Mouse (Mus musculus): ENCODE data around the gene Ppdpf. TPM values are rescaled to one million over a fixed set of nuclear protein-coding genes. Genes with fewer than 3 reads are reported as not detected.
"Not testable (repeated sequence)": the region's sequence is repeated elsewhere in the genome, so short reads cannot be mapped to it uniquely, and the experiment has no call there.

The Ppdpf gene
- polyA plus RNA-seq, 2 experiments from 2014 or later: 138 to 145 TPM

- ATAC-seq: no peak
Measured at GRCm38 (mm10) chr2:181159771-181160170, 27.3 kb upstream of the Ppdpf start.

- no peak for ATAC-seq
Measured at GRCm38 (mm10) chr2:181160821-181161220, 26.2 kb upstream of the Ppdpf start.

- ATAC-seq: no peak
Measured at GRCm38 (mm10) chr2:181166469-181166868, 20.6 kb upstream of the Ppdpf start.

GRCm38 (mm10) chr2:181174646-181175045 lies 12.4 kb upstream of the Ppdpf start:
- ATAC-seq: no peak

- ATAC-seq: no peak
Measured at GRCm38 (mm10) chr2:181178015-181178414, 9.0 kb upstream of the Ppdpf start.

GRCm38 (mm10) chr2:181178471-181178870 lies 8.6 kb upstream of the Ppdpf start:
- ATAC-seq: no peak

- no peak for ATAC-seq
Measured at GRCm38 (mm10) chr2:181180898-181181297, 6.1 kb upstream of the Ppdpf start.

GRCm38 (mm10) chr2:181186635-181187034 lies 412 bp upstream of the Ppdpf start:
- peak; percentile 74 for ATAC-seq

- no peak for ATAC-seq
Measured at GRCm38 (mm10) chr2:181188681-181189080, 1.6 kb downstream of the Ppdpf start.

GRCm38 (mm10) chr2:181189321-181189720 lies 2.3 kb downstream of the Ppdpf start:
- no peak for ATAC-seq

GRCm38 (mm10) chr2:181191385-181191784 lies 4.3 kb downstream of the Ppdpf start:
- ATAC-seq: not testable (repeated sequence)

GRCm38 (mm10) chr2:181191936-181192335 lies 4.9 kb downstream of the Ppdpf start:
- ATAC-seq: no peak

GRCm38 (mm10) chr2:181193044-181193443 lies 6.0 kb downstream of the Ppdpf start:
- ATAC-seq: no peak

- no peak for ATAC-seq
Measured at GRCm38 (mm10) chr2:181196628-181197300, 9.7 kb downstream of the Ppdpf start.

- no peak for ATAC-seq
Measured at GRCm38 (mm10) chr2:181201606-181202005, 14.6 kb downstream of the Ppdpf start.

GRCm38 (mm10) chr2:181202422-181202821 lies 15.4 kb downstream of the Ppdpf start, which contains the start of gene Ptk6:
Gene Ptk6, minus strand, starts transcription at chr2:181202789.
- ATAC-seq: no peak

- ATAC-seq: no peak
Measured at GRCm38 (mm10) chr2:181202886-181203285, 15.8 kb downstream of the Ppdpf start.

- no peak for ATAC-seq
Measured at GRCm38 (mm10) chr2:181205678-181206077, 18.6 kb downstream of the Ppdpf start.

- no peak for ATAC-seq
Measured at GRCm38 (mm10) chr2:181206118-181206517, 19.1 kb downstream of the Ppdpf start.

- peak; percentile 56 for ATAC-seq
Measured at GRCm38 (mm10) chr2:181212389-181213020, 25.5 kb downstream of the Ppdpf start.

- ATAC-seq: peak; percentile 73
Measured at GRCm38 (mm10) chr2:181213021-181213445, 26.0 kb downstream of the Ppdpf start, which contains the start of gene Srms. Gene Srms, minus strand, starts transcription at chr2:181213185.

- no peak for ATAC-seq
Measured at GRCm38 (mm10) chr2:181216037-181216436, 29.0 kb downstream of the Ppdpf start.

GRCm38 (mm10) chr2:181218881-181219485 lies 31.9 kb downstream of the Ppdpf start:
- ATAC-seq: no peak

Measured in CD4-positive, CD25-positive, alpha-beta regulatory T cell, adult 4 months (primary cell).